Mouse (Mus musculus) heart, postnatal 14 days (tissue): ENCODE results near the gene Cdh1. TPM values are rescaled to one million over a fixed set of nuclear protein-coding genes. Genes with fewer than 3 reads are reported as not detected.
"Not testable (repeated sequence)": the region's sequence is repeated elsewhere in the genome, so short reads cannot be mapped to it uniquely, and the experiment has no call there.

Experiments used
- DNase-seq, 2 experiments: peaks; one replicate each; pipeline ENCODE4 v3.0.0; 2021 to 2022
- intact Hi-C: fragments of 180-260 bp; cut with DNase I; formaldehyde crosslinking; loops from one replicate; pipeline ENCODE4 v1.15.1; 2025
- total RNA-seq, 2 experiments: library from RNA; stranded (reverse); gene quantifications; 2 replicates each; pipeline ENCODE4 v1.2.3; 2021

The Cdh1 gene
- total RNA-seq, 2 experiments from 2014 or later, result 0.39 to 0.96 TPM

DNA sequence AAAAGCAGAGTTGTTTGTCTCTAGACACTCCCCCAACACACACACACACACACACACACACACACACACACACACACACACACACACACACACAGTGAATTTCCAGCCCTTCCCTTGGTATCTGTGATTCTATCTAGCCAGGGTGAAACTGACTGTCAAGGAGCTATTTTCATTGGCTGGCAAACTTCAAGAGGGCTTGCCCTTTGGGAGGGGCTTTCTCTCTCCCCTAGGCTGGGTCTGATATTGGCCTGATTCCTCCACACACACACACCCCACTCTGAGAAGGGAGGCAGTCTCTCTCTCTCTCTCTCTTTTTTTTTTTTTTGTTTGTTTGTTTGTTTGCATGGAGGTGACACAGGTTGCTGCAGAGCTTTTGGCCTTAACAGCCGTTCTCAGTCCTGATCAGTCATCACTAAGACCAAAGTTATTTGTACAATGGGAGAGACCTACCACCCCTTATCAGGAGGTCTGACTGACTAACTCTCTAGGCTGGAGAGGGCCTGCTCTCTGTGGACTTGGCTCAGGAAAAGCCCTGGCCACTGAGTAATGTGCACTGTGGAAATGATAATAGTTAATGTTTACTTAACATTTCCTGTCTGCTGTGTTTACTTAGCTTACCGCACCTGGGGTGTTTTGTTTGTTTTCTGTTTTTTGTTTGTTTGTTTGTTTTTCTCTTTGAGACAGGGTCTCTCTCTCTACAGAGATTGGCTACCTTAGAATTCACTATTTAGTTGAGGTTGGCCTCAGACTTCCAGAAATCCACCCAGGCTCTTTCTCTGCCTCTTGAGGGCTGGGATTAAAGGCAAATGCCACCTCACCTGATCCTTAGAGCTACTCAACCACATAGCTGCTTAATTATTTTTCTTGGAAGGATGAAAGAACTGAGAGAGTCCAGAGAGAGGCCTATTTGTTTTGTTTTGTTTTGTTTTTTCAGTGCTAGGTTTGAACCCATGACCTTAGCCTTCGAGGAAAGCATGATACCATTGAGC, 14.4 kb upstream of the Cdh1 start:
- intact Hi-C loops, result no loop called here
- DNase-seq, result no peak

DNA sequence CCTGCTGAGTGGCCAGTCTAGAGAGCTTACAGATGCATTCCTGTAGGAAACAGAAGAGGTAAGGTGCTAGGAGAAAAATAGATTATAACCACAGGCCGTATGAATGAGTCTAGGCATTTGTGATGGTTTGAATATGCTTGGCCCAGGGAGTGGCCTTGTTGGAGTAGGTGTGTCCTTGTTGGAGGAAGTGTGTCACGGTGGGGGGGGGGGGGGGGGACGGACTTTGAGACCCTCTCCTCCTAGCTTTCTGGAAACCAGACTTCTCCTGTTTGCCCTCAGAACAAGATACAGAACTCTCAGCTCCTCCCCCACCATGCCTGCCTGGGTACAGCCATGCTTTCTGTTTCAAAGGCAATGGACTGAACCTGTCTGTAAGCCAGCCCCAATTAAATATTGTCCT, 10.7 kb upstream of the Cdh1 start:
- intact Hi-C loops, result no loop called here
- DNase-seq, result no peak

DNA sequence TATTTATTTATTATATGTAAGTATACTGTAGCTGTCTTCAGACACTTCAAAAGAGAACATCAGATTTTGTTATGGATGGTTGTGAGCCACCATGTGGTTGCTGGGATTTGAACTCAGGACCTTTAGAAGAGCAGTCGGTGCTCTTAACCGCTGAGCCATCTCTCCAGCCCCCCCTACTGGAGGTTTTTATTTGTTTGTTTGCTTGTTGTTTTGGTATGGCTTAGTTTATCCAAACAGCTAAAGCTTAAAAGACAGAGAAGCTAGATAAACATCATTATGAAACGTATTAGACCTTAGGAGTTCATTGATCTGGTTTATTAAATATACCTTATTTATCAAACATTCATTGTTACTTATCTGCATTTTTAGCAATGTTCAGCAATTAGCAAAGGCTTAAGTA, 7.5 kb upstream of the Cdh1 start:
- intact Hi-C loops, DNase-seq: not testable (repeated sequence)

DNA sequence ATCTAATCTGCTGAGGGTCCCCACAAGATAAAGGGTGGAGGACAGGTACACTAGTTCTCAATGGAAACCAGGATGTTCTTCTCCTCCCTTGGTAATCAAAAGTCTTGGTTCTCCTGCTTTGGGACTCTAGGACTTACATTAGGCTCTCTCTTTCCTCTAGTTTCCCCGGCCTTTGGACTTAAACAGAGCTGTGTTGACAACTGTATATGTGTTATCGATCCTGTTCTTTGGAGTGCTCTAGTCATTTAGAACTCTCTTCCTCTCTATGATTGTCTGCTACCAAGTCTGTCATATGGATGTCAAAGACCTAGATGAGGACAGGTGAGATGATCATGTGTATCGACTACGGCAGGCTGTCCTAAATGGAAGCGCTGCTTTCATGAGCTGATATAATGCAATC, 6.1 kb upstream of the Cdh1 start:
- intact Hi-C loops, result no loop called here
- no peak for DNase-seq

DNA sequence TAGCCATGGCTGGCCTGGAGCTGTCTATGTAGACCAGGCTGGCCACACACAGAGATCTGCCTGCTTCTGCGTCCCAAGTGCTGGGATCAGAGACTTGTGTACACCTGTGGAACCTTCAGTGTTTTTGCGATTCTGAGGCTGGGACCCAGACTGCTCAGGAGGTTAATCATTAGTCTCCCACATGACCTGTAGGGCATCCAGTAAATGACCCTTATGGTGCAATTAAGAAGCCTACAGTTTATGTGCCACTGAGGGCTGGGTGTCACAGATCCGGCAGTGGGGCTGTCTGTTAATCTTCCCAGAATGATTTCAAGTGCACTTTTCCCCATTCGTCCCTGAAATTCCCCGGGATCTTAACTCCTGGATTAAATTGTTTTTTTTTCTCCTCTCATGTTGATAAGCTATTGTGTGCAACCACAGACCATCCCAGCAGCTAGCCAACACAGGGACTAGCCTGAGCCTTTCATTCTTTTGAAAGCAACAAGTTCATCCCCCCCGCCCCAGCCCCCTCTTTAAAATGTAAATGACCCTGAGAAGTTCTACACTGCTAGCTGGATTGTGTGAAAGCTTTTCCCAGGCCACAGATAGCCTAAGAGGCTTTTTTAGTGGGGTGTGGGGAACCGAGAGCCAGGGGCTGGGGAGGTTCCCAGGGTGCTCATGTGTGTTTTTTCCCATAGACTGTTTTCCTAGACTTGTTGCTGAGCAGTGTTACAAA, 3.7 kb upstream of the Cdh1 start:
- no peak for DNase-seq
- intact Hi-C loops, result no loop called here

DNA sequence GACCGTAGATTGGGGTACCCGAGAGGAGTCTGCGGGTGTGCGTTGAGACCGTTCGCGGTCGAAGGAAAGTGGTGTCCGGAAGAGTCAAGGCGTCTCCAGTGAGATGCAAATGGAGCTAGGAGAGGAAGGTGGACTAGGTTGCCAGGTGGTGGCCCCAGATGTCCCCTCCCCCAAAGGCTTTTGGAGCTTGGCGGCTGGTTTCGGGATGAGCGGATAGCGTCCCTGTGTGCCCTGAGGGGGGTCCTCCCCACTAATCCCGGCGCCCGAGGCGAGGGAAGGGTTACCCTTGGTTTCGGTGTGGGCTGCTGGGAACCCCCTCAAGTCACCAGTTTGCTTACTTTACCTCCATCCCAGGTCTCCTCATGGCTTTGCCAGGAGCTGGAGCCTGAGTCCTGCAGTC, 782 bp downstream of the Cdh1 start:
- DNase-seq, result no peak
- intact Hi-C loops, result no loop called here

DNA sequence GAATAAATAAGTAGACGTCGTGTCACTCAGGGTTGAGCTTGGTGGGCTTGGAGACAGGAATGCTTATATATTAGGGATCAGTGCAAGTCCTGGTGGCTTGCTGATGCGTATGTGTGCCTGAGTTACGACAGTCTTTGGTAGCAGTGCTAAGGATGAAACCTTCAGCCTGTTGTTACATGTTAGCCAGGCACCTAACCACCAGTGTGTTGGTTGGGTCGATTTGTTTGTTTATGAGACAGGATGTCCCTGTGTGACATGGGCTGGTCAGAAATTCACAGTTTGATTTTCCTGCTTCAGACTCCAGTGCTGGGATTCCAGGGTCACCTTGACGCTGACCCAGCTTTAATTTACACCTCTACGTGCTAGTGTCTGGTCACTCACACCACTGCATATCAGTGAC, 2.5 kb downstream of the Cdh1 start:
- DNase-seq, result no peak
- intact Hi-C loops, result no loop called here

DNA sequence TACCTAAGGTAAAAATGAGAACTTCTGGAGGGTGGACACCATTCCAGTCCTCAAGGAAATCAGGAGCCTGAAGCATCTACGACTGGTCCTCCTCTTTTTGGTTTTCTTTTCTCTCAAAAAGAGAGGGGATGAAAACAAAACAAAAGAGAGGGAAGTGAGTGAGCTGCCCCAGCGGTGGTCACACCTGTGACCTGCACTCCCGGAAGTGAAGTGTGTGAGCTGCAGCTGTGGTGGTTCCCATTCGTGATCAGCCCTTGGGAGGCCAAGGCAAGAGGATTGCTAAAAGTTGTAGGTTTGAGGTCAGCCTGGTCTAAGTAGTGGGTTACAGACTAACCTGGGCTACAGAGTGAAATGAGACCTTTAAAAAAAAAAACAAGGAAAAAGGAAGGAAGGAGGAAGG, 3.0 kb downstream of the Cdh1 start:
- no peak for DNase-seq
- intact Hi-C loops, result no loop called here

DNA sequence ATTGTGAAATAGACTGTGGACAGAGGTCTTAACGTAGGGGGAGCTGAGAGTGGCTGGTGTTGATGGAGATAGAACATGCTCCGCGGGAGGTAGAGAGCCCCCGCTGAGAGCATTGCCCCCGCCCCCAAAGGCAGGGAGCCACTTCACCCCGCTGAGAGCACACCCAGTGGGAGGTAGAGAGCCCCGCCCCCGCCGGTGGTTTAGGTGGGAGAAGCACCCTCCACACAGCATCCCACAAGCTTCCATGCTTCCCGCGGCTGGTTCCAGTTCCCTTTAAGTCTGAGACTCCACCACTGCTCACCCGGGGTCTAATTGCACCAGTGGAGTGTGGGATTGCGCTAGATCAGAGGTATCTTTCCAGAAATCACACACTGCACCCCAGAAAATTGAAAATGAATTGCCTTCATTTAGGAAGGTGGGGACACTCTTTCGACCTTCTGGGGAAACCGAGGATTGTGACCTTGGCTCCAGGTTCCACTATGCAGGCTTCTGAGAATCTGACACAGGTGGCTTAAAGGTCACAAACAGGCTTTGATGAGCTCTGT, 3.5 kb downstream of the Cdh1 start:
- DNase-seq, result no peak
- intact Hi-C loops, result no loop called here

DNA sequence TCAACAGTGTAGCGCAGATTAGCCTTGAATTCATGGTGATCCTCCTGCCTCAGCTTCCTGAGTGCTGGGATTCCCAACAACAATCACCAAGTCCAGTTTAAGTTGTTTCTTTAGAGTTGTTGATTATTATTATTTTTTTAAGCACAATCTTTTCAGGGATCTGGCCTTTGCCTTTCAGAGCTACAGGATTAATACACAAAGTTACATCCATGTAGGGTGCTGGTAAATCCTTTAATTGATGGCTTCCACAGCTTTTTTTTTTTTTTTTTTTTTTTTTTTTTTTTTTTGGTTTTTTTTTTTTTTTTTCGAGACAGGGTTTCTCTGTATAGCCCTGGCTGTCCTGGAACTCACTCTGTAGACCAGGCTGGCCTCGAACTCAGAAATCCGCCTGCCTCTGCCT, 4.6 kb downstream of the Cdh1 start:
- DNase-seq, intact Hi-C loops: not testable (repeated sequence)

DNA sequence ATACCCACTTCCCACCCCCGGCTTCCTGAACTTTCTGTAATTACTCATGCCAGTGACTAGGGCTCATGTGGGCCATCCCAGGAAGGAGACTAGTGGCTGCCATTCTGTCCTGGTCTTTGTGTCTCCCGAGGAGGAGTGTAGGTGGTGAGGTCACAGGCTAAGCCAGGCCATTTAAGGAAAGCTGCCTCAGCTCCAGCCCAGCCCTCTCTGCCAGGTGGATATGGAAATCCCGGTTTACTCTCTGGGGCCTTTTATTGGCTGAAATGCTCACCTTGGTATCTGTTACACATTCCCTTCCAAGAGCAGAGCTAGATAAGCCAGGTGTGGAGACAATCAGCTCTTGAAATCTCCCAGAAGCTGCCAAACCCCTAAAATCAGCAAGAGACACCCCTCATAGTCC, 5.3 kb downstream of the Cdh1 start:
- intact Hi-C loops, result no loop called here
- no peak for DNase-seq

DNA sequence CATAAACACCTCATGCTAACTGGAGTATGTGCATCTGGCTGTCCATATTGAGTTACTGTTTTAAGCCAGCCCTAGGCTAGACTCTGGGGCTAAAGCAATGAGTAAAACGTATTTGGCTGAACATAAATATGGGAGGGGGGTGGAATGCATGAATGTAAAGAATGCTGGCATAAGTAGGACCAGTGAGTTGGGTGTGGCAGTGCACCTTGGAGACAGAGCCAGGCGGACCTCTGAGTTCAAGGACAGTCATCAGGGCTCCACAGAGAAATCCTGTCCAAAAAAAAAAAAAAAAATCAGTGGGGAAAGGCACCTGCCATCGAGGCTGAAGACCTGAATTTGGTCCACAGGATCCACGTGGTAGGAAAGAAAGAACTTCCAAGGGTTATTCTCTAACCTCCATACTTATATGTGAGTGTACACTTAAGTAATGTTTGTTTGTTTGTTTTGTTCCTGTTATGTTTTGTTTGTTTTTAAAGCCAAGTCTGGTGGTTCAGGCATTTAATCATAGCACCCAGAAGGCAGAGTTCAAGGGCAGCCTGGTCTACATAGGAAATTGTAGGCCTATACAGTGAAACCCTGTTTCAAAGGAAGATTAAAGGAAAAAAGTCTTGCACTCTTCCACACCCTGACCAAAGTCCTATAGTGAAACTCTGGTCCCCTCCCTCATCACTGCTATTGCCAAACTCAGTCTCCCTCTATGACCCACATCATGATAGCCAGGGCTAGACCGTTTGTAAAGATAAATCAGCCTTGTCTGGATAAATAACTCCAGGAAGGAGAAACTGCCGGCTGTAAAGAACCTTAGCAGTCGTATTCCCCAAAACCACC, 6.1 kb downstream of the Cdh1 start:
- intact Hi-C loops, result no loop called here
- DNase-seq, result no peak

DNA sequence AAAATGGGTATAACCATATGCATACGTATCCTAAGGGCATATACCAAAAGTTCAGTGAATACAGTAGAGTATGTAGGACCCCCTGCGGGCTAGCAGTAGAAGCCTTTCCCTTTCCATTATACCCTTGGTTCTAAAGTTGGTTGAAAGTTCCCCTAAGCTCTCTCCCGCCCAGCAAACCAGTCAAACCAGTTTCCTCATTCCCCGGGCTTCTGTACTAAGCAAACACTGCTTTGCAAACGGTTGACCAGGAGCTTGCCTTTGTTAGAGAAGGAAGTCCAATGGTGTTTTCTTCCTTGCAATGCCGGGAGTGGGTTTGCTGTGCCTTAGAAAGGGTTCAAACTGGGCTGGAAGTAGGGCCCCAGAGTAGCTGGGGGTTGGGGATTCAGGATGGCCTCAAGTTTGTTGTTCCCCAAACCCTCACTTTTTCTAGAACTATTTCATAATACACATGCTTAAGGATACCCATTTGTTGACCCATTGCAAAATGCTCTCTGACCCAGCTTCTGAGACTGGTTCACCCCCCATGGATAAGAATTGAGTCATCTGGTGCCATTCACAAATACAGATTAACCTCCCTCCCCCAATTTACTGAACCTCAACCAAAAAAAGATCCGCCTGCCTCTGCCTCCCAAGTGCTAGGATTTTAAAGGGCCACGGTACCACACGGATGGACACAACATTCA, 7.9 kb downstream of the Cdh1 start:
- DNase-seq, result no peak
- intact Hi-C loops, result no loop called here

DNA sequence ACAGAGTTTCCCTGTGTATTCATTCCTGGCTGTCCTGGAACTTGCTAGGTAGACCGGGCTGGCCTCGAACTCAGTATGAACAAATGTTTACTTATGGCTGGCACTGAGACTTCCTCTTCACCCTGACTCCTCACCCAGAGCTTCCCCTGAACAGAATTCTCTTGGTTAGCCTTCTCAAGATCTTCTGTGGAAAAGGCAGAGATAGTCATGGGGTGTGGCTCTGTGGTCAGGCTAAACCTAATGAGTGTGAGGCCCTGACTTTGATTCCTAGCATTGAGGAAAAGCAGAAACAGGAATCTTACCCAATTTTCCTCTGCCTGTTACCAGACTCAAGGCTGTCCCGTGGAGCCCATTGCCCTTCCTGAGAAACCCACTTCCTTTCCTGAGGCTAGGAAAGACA, 8.9 kb downstream of the Cdh1 start:
- DNase-seq, result no peak
- intact Hi-C loops, result no loop called here

DNA sequence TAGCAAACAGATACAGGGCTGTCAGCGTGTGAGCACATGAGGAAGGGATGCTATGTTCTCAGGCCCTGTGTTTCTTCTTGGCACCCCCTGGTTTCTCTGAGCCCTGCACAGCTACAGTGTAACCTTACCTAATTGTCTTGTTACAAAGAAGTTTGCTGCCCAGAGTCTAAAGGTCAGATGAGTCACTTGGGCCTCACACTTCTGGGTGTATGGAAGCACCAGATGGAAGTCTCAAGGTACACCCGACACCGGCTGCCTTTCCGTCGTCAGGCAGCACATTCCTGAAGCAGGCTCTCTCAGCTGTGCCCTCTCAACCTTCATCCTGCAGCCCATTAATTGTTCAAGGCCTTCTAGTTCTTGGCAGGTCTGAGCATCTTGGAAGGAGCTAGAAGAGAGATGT, 11.6 kb downstream of the Cdh1 start:
- no peak for DNase-seq
- intact Hi-C loops, result no loop called here

DNA sequence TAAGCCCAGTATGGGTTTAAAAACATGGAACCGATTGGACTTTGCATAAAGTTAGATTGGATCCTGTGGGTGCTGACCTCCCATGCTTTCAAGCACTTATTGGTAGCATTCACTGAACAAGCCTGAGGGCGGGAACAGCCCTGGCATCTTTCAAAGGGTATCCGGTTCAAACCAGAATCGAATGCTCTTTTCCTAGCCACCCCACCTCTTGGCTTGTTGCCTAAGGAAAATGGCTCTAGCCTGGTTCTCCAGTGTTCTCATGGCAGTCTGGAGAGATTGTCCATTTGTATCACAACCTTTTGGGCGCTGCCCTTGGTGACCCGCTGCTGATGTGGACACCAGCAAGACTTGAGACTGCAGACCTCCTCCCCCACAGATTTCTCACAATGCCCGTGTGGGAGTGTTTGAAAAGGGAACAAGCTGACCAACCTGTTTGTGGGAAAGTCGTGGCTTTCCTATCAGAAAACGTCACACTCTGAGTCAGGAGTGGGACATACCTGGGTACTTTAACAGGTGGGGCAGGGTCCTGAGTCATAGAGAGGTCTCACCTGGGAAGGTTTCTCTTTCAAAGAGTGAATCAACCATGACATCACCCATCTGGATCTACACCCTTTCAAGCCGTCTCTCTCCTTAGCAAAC, 12.6 kb downstream of the Cdh1 start:
- intact Hi-C loops, result no loop called here
- DNase-seq, result no peak

DNA sequence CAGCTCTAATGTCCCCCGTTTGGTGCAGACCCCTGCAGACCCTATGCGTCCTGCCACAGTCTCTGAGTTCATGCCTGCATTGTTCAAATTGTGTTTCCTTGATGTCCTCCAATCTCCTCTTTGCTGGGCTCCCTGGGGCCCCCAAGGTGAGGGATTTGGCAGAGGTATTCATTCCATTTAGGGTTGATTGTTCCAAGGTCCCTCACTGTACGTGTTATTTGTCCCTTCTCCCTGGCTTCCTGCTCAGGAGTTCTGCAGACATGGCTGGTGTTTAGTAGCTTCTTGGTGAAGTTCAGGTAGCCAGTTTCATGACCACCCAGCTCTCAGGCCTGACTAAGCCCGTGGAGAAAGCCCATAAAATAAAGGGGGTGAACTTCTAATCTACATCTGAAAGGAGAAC, 13.5 kb downstream of the Cdh1 start:
- intact Hi-C loops, result no loop called here
- no peak for DNase-seq

DNA sequence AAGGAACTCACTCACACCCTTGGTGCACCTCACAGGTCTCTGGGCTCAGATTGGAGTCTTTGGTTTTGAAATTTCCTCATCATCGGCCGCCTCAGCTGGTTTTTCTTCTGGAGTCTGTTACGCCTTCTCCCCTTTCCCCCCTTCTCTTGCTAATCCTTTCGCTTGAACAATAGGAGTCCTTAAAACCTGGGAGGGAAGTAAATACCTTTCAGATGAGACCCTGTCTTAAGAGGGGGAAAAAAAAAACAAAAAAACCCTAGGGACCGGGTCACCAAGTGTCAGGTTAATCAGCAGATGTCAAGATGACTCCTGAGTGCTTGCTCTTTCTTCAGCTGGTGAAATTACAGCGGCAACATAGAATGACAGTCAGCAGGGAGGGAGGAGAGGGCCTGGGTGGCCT, 14.0 kb downstream of the Cdh1 start:
- no peak for DNase-seq
- intact Hi-C loops, result no loop called here

DNA sequence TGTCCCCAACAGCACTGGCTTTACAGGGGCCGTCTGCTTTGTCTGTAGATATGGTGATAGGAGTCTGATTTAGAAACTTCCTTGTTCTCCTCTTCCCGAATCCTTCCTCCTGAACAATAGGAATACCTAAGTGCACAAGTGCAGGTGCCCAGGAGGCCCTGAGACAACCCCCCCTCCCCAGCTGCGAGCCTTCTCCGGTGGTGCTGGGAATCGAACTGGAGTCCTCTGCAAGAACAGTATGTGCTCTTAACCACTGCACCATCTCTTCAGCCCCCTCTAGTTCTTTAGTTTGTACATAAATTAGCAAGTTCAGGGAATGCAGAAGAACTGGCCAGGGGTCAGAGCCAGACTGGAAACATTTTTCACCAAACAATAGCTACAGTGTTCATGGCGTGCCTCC, 14.7 kb downstream of the Cdh1 start:
- intact Hi-C loops, result no loop called here
- no peak for DNase-seq

DNA sequence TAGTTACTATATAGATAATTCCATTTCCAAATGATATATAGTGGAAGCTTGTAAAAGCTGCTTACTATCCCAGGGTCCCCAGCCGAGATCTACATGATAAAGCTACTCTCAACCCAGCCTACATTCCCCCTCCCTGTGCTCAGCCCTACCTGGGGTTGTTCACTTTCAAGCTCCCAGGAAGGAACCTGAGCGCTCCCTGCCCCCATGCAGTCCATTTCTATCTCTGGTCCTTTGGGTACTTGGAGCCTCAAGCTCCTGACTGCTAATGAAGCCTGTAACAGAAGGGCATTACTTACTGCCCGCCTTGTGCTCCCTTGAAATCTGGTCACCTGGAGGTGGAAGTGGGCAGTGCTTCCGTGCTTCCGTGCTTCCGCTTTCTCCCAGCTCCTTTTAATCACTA, 15.2 kb downstream of the Cdh1 start:
- no peak for DNase-seq
- intact Hi-C loops, result no loop called here
